Mouse (Mus musculus) cerebellum, adult 2 months (tissue): ENCODE measurements around the gene Rassf1.

Experiments
- CTCF ChIP-seq: fragments of 200-500 bp; IDR thresholded peaks from 2 replicates; pipeline ENCODE4 v1.5.1; 2011; ENCODE audit warnings: low read depth, mild to moderate bottlenecking, control low read depth, low read length, moderate library complexity, borderline replicate concordance; ENCODE audit not compliant: insufficient read depth
- POLR2A ChIP-seq: fragments of 200-500 bp; IDR thresholded peaks from 2 replicates; pipeline ENCODE4 v1.6.1; 2011; ENCODE audit warnings: low read length, control low read depth, borderline replicate concordance; ENCODE audit not compliant: insufficient read depth

DNA sequence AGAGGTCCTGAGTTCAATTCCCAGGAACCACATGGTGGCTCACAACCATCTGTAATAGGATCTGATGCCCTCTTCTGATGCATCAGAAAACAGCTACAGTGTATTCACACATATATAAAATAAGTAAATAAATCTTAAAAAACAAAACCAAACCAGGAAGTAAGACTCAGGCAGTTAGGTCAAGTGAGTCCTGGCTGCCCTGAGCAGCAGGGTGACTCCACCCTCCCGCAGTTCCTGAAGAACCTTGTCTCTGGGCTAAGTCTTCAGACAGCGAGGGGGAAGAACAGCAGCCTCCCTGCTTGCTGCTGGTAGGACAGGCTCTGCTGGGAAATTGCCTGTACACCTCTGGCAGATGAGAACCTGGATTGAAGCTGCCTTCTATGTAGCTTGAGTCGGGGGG lies 5.0 kb downstream of the Rassf1 start:
- TF ChIP-seq POLR2A (no peak), CTCF (no peak)
